Mouse (Mus musculus) testis, adult 2 months (tissue): ENCODE results near the gene Efcab14. TPM values are rescaled to one million over a fixed set of nuclear protein-coding genes. Genes with fewer than 3 reads are reported as not detected.

Source experiments
- H3K27ac ChIP-seq: fragments of 200-500 bp; 2 replicates; pipeline ENCODE4 v1.5.1; 2012; ENCODE audit warnings: low read depth, low read length; ENCODE audit not compliant: control insufficient read depth, insufficient read depth
- H3K27me3 ChIP-seq: fragments of 200-500 bp; 2 replicates; pipeline ENCODE4 v1.6.1; 2012; ENCODE audit warnings: mild to moderate bottlenecking, low read length, moderate library complexity; ENCODE audit not compliant: control insufficient read depth, insufficient read depth
- H3K36me3 ChIP-seq: fragments of 200-500 bp; 2 replicates; pipeline ENCODE4 v1.6.1; 2012; ENCODE audit warnings: mild to moderate bottlenecking, low read length; ENCODE audit not compliant: control insufficient read depth, insufficient read depth
- H3K4me1 ChIP-seq: fragments of 200-500 bp; 2 replicates; pipeline ENCODE4 v1.6.1; 2012; ENCODE audit warnings: low read length; ENCODE audit not compliant: control insufficient read depth, insufficient read depth
- H3K4me3 ChIP-seq: fragments of 200-500 bp; 2 replicates; pipeline ENCODE4 v1.5.1; 2012; ENCODE audit warnings: low read depth, mild to moderate bottlenecking, low read length, moderate library complexity, mixed read lengths; ENCODE audit not compliant: control insufficient read depth
- CTCF ChIP-seq: fragments of 200-500 bp; IDR thresholded peaks from 2 replicates; pipeline ENCODE4 v1.5.1; 2012; ENCODE audit warnings: low read depth, mild to moderate bottlenecking, inconsistent platforms, low read length, moderate library complexity; ENCODE audit not compliant: control insufficient read depth, insufficient read depth, insufficient replicate concordance
- POLR2A ChIP-seq: fragments of 200-500 bp; IDR thresholded peaks from 2 replicates; pipeline ENCODE4 v1.6.1; 2012; ENCODE audit warnings: low read depth, mild to moderate bottlenecking, inconsistent platforms, low read length, moderate library complexity; ENCODE audit not compliant: control insufficient read depth
- polyA plus RNA-seq: library from polyadenylated mRNA; depleted of rRNA; stranded (reverse); fragments of >200 nt; gene quantifications from 2 replicates; pipeline ENCODE4 v1.2.3, GENCODE M21; 2012; rRNA removed

The Efcab14 gene
- polyA plus RNA-seq, 1 experiment: 21.8 TPM

DNA sequence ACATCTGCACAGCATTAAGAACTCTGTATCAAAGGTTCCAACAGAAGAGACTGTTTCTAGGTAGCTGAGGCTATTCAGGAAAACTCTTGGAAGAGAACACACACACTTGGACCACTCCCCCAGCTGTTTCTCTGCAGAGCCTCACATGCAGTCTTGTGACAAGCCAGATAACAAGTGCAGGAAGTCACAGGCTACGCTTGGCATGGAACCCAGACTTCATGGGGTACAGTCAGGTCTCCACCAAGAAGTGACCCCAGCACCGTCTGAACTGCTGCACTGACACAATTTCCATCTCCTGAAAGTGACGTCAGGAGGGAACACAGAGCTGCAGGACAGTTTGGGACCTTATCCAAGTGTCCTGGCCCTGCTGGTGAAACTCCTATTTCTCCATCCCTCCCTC, 84.4 kb downstream of the Efcab14 start:
- H3K4me1 ChIP-seq: no peaks in the 10 kb centered on the region

DNA sequence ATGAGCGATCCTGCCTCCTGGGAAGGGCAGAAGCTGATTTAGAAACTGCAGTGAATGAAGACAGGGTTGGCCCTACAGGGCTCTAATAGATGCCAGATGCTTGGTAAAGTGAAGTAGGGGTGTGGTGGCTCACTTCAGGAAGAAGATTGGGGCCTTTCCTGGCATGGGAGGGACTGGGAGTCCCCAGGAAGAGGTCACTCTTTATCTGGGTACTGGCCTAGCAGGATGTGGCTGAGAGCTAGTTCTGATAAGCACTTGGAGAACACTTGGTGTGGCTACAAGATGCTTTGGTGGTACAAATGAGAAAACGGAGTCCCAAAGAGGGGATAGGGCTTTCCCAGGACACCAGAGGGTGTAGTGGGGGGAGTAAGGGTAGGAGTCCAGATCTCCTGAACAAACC, 86.6 kb downstream of the Efcab14 start:
- H3K4me1 ChIP-seq: peaks cover 9% of the 10 kb centered on the region
- H3K4me3 ChIP-seq: no peak overlapping the region
- H3K27ac ChIP-seq: no peak overlapping the region
- no peaks in the 10 kb centered on the region for H3K36me3 ChIP-seq
- TF ChIP-seq CTCF: no peak
- no peak for TF ChIP-seq POLR2A
- H3K27me3 ChIP-seq: no peaks in the 10 kb centered on the region

More for the DNA sequence above, 84.4 kb downstream of the Efcab14 start:
- Histone ChIP-seq H3K4me3 (no peak overlapping the region), H3K36me3 (no peaks in the 10 kb centered on the region), H3K27ac (no peak overlapping the region), H3K27me3 (no peaks in the 10 kb centered on the region)
- no peak for TF ChIP-seq CTCF
- TF ChIP-seq POLR2A: no peak

DNA sequence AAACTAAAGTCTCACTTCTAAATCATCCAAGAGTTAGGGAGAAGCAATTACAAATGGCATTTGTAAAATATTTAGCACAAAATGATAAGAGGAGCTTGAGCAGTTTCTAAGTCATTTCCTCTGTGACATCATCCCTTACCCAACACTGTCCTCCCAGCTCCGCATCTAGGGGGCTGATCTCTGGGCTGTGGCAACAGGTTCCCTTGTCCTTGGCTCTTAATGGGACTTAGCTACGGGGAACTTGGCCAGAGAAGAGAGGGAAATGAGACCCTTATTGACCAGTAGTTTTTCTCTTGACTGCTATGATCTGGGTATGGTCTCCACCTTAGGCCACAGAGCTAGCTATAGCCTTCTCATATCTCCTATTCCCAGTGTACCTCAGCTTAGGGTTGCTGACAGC, 87.7 kb downstream of the Efcab14 start:
- Histone ChIP-seq H3K27ac (no peak overlapping the region), H3K4me1 (peaks cover 11% of the 10 kb centered on the region), H3K36me3 (no peaks in the 10 kb centered on the region), H3K27me3 (no peaks in the 10 kb centered on the region), H3K4me3 (no peak overlapping the region)
- TF ChIP-seq CTCF (no peak), POLR2A (no peak)

Other genes with a start within 250 kb of the Efcab14 start
- 0.10 and 0.11 TPM in 2 replicates for gene Cyp4a14, start 241.6 kb upstream of the Efcab14 start, polyA plus RNA-seq
- gene Cyp4a10, start 219.5 kb upstream of the Efcab14 start, polyA plus RNA-seq: 0.05 TPM in 1 of 2 replicates, not detected in the other
- gene Cyp4a31, start 174.1 kb upstream of the Efcab14 start, polyA plus RNA-seq: 0.28 TPM in 1 of 2 replicates, not detected in the other
- gene Cyp4a32, start 136.8 kb upstream of the Efcab14 start, polyA plus RNA-seq: not detected in 2 replicates
- gene Cyp4b1, start 90.0 kb upstream of the Efcab14 start, polyA plus RNA-seq: 0.93 and 1.2 TPM in 2 replicates
- 71.9 and 78.8 TPM in 2 replicates for gene Tex38, start 43.3 kb downstream of the Efcab14 start, polyA plus RNA-seq
- gene Atpaf1, start 47.1 kb downstream of the Efcab14 start, polyA plus RNA-seq: 11.3 and 12.0 TPM in 2 replicates
- 9.3 and 12.8 TPM in 2 replicates for gene Mob3c, start 90.3 kb downstream of the Efcab14 start, polyA plus RNA-seq
- gene Mknk1, start 101.5 kb downstream of the Efcab14 start, polyA plus RNA-seq: 29.4 and 31.2 TPM in 2 replicates
- 0.96 and 1.0 TPM in 2 replicates for gene Kncn, start 146.7 kb downstream of the Efcab14 start, polyA plus RNA-seq
- not detected in 2 replicates for gene 6430628N08Rik, start 152.9 kb downstream of the Efcab14 start, polyA plus RNA-seq
- 0.08 and 0.25 TPM in 2 replicates for gene Dmbx1, start 202.2 kb downstream of the Efcab14 start, polyA plus RNA-seq